Mouse (Mus musculus) heart, postnatal 14 days (tissue): Measurements from ENCODE around the gene Tmem239. TPM values are rescaled to one million over a fixed set of nuclear protein-coding genes. Genes with fewer than 3 reads are reported as not detected.
A peak's percentile ranks its signal among the peaks of the same experiment; 100 is the strongest.
"Not testable (repeated sequence)": the region's sequence is repeated elsewhere in the genome, so short reads cannot be mapped to it uniquely, and the experiment has no call there.

ENCODE experiments used
- DNase-seq, 2 experiments: peaks; one replicate each; pipeline ENCODE4 v3.0.0; 2021 to 2022
- intact Hi-C: fragments of 180-260 bp; cut with DNase I; formaldehyde crosslinking; loops from one replicate; pipeline ENCODE4 v1.15.1; 2025
- long read RNA-seq, 2 experiments: library from polyadenylated mRNA; stranded (forward); transcript quantifications; one replicate each; pipeline ENCODE4 v2.0.0; 2021
- total RNA-seq, 2 experiments: library from RNA; stranded (reverse); gene quantifications; 2 replicates each; pipeline ENCODE4 v1.2.3; 2021

Gene Tmem239
- not detected for total RNA-seq
- long read RNA-seq, experiment 1, result 0 reads
- long read RNA-seq, experiment 2, result 0 reads

- DNase-seq, result no peak
- intact Hi-C loops, result no loop called here
Observed at GRCm38 (mm10) chr2:130406178-130406577, at the start of gene Tmem239. TSS of gene Tmem239 (plus strand) at chr2:130406478.

- intact Hi-C loops, result no loop called here
- DNase-seq, result no peak
Observed at GRCm38 (mm10) chr2:130357551-130357950, 48.7 kb upstream of the Tmem239 start.

- no peak for DNase-seq
- intact Hi-C loops, result no loop called here
Observed at GRCm38 (mm10) chr2:130358852-130359251, 47.4 kb upstream of the Tmem239 start.

GRCm38 (mm10) chr2:130362511-130363026, 43.7 kb upstream of the Tmem239 start:
- peak; percentile 44 to 76 for DNase-seq
- intact Hi-C loops, result loop anchor here (2.0 to 5.0 kb wide), 2 partner anchors 66 to 295 kb away; no protein-coding TSS in a partner anchor

GRCm38 (mm10) chr2:130365211-130366094, 40.8 kb upstream of the Tmem239 start:
- intact Hi-C loops, result no loop called here
- DNase-seq, result peak in 1 of 2 experiments; percentile 5

- DNase-seq, result no peak
- intact Hi-C loops, result no loop called here
Observed at GRCm38 (mm10) chr2:130367386-130367785, 38.9 kb upstream of the Tmem239 start.

GRCm38 (mm10) chr2:130373026-130373425, 33.3 kb upstream of the Tmem239 start:
- DNase-seq, result not testable (repeated sequence)

GRCm38 (mm10) chr2:130374951-130375350, 31.3 kb upstream of the Tmem239 start:
- no peak for DNase-seq
- intact Hi-C loops, result no loop called here

More at GRCm38 (mm10) chr2:130373026-130373425, 33.3 kb upstream of the Tmem239 start:
- intact Hi-C loops, result not testable (repeated sequence)

GRCm38 (mm10) chr2:130383205-130383604, 23.1 kb upstream of the Tmem239 start:
- DNase-seq, result no peak
- intact Hi-C loops, result no loop called here

GRCm38 (mm10) chr2:130383895-130384294, 22.4 kb upstream of the Tmem239 start:
- intact Hi-C loops, result no loop called here
- no peak for DNase-seq

- intact Hi-C loops, result no loop called here
- no peak for DNase-seq
Observed at GRCm38 (mm10) chr2:130386212-130386611, 20.1 kb upstream of the Tmem239 start.

- intact Hi-C loops, result no loop called here
- no peak for DNase-seq
Observed at GRCm38 (mm10) chr2:130388796-130389195, 17.5 kb upstream of the Tmem239 start.

GRCm38 (mm10) chr2:130390993-130391625, 15.2 kb upstream of the Tmem239 start:
- intact Hi-C loops, result no loop called here
- no peak for DNase-seq

GRCm38 (mm10) chr2:130392836-130393235, 13.4 kb upstream of the Tmem239 start:
- intact Hi-C loops, result no loop called here
- DNase-seq, result no peak

- no peak for DNase-seq
- intact Hi-C loops, result no loop called here
Observed at GRCm38 (mm10) chr2:130395696-130396095, 10.6 kb upstream of the Tmem239 start.

GRCm38 (mm10) chr2:130397186-130397985, 8.9 kb upstream of the Tmem239 start, which contains the start of gene Cpxm1:
TSS of gene Cpxm1 (minus strand) at chr2:130397574.
- peak; percentile 36 to 53 for DNase-seq
- intact Hi-C loops, result no loop called here

GRCm38 (mm10) chr2:130398091-130398490, 8.2 kb upstream of the Tmem239 start:
- peak; percentile 52 to 62 for DNase-seq
- intact Hi-C loops, result no loop called here

GRCm38 (mm10) chr2:130400046-130400445, 6.2 kb upstream of the Tmem239 start:
- DNase-seq, result no peak
- intact Hi-C loops, result no loop called here

- no peak for DNase-seq
Observed at GRCm38 (mm10) chr2:130401891-130402290, 4.4 kb upstream of the Tmem239 start.

GRCm38 (mm10) chr2:130404939-130405338, 1.3 kb upstream of the Tmem239 start, which contains the start of the genes Gm28372 and 1700020A23Rik:
TSS of gene Gm28372 (plus strand) at chr2:130405239.
TSS of gene 1700020A23Rik (plus strand) at chr2:130405259.
- intact Hi-C loops, result no loop called here
- DNase-seq, result no peak

More at GRCm38 (mm10) chr2:130401891-130402290, 4.4 kb upstream of the Tmem239 start:
- intact Hi-C loops, result no loop called here
